Mouse (Mus musculus): ENCODE results near the gene Gpr108.
A peak's percentile ranks its signal among the peaks of the same experiment; 100 is the strongest.

Gpr108 gene

GRCm38 (mm10) chr17:57245311-57245929 is 2.8 kb downstream of the Gpr108 start:
- no peak for DNase-seq (ENCODE audit: low spot score)

- no peak for DNase-seq (ENCODE audit: low spot score)
Measured at GRCm38 (mm10) chr17:57243650-57244370, 4.4 kb downstream of the Gpr108 start.

GRCm38 (mm10) chr17:57237181-57237580 is 11.1 kb downstream of the Gpr108 start:
- DNase-seq (ENCODE audit: low spot score) = no peak

GRCm38 (mm10) chr17:57235803-57236202 is 12.4 kb downstream of the Gpr108 start:
- no peak for DNase-seq (ENCODE audit: low spot score)

- no peak for DNase-seq (ENCODE audit: low spot score)
Measured at GRCm38 (mm10) chr17:57234254-57234928, 13.9 kb downstream of the Gpr108 start.

- DNase-seq (ENCODE audit: low spot score) = no peak
Measured at GRCm38 (mm10) chr17:57233038-57233437, 15.2 kb downstream of the Gpr108 start.

- no peak for DNase-seq (ENCODE audit: low spot score)
Measured at GRCm38 (mm10) chr17:57232200-57232599, 16.0 kb downstream of the Gpr108 start.

- no peak for DNase-seq (ENCODE audit: low spot score)
Measured at GRCm38 (mm10) chr17:57231321-57231771, 16.9 kb downstream of the Gpr108 start.

GRCm38 (mm10) chr17:57230728-57231125 is 17.5 kb downstream of the Gpr108 start:
- no peak for DNase-seq (ENCODE audit: low spot score)

- DNase-seq (ENCODE audit: low spot score) = no peak
Measured at GRCm38 (mm10) chr17:57229851-57230727, 18.2 kb downstream of the Gpr108 start.

GRCm38 (mm10) chr17:57228873-57229272 is 19.4 kb downstream of the Gpr108 start:
- DNase-seq (ENCODE audit: low spot score) = no peak

GRCm38 (mm10) chr17:57228014-57228413 is 20.2 kb downstream of the Gpr108 start, which contains the start of gene C3:
Gene C3 (minus strand): TSS chr17:57228136.
- DNase-seq (ENCODE audit: low spot score) = no peak

GRCm38 (mm10) chr17:57227468-57227867 is 20.8 kb downstream of the Gpr108 start:
- DNase-seq (ENCODE audit: low spot score) = no peak

- no peak for DNase-seq (ENCODE audit: low spot score)
Measured at GRCm38 (mm10) chr17:57223313-57223712, 24.9 kb downstream of the Gpr108 start.

- DNase-seq (ENCODE audit: low spot score) = no peak
Measured at GRCm38 (mm10) chr17:57221911-57222310, 26.3 kb downstream of the Gpr108 start.

- DNase-seq (ENCODE audit: low spot score) = no peak
Measured at GRCm38 (mm10) chr17:57219884-57220207, 28.4 kb downstream of the Gpr108 start.

GRCm38 (mm10) chr17:57219167-57219883 is 28.9 kb downstream of the Gpr108 start:
- peak; percentile 79 for DNase-seq (ENCODE audit: low spot score)

GRCm38 (mm10) chr17:57218335-57218900 is 29.8 kb downstream of the Gpr108 start:
- DNase-seq (ENCODE audit: low spot score) = no peak

GRCm38 (mm10) chr17:57214676-57215387 is 33.4 kb downstream of the Gpr108 start:
- DNase-seq (ENCODE audit: low spot score) = no peak

- DNase-seq (ENCODE audit: low spot score) = no peak
Measured at GRCm38 (mm10) chr17:57211501-57211900, 36.7 kb downstream of the Gpr108 start.

Data from ovary, postnatal 14 days (tissue).